Mouse (Mus musculus): ENCODE measurements around the gene Tbx15. TPM values are rescaled to one million over a fixed set of nuclear protein-coding genes. Genes with fewer than 3 reads are reported as not detected.

Tbx15 gene
- polyA plus RNA-seq, 1 experiment, result 4.2 TPM

GRCm38 (mm10) chr3:99249906-99250305 lies 9.7 kb downstream of the Tbx15 start:
- TF ChIP-seq POLR2A (IDR thresholded peaks at IDR 0.05; ENCODE audit: borderline replicate concordance, extremely low read depth, insufficient read depth, insufficient read length, poor library complexity, severe bottlenecking) (no peak), CTCF (IDR thresholded peaks at IDR 0.05; ENCODE audit: borderline replicate concordance, extremely low read depth, insufficient read depth, insufficient read length) (peak; percentile 13; the same call in 1 of the 2 replicates)
- DNase-seq (ENCODE audit: low read depth), result peak; percentile 41

- TF ChIP-seq POLR2A (IDR thresholded peaks at IDR 0.05; ENCODE audit: borderline replicate concordance, extremely low read depth, insufficient read depth, insufficient read length, poor library complexity, severe bottlenecking) (no peak), CTCF (IDR thresholded peaks at IDR 0.05; ENCODE audit: borderline replicate concordance, extremely low read depth, insufficient read depth, insufficient read length) (no peak)
- peak; percentile 17 for DNase-seq (ENCODE audit: low read depth)
Measured at GRCm38 (mm10) chr3:99251271-99252165, 11.3 kb downstream of the Tbx15 start.

- TF ChIP-seq CTCF (IDR thresholded peaks at IDR 0.05; ENCODE audit: borderline replicate concordance, extremely low read depth, insufficient read depth, insufficient read length) (no peak), POLR2A (IDR thresholded peaks at IDR 0.05; ENCODE audit: borderline replicate concordance, extremely low read depth, insufficient read depth, insufficient read length, poor library complexity, severe bottlenecking) (no peak)
- peak; percentile 26 for DNase-seq (ENCODE audit: low read depth)
Measured at GRCm38 (mm10) chr3:99252461-99253091, 12.4 kb downstream of the Tbx15 start.

GRCm38 (mm10) chr3:99253092-99253488 lies 12.9 kb downstream of the Tbx15 start:
- peak; percentile 66 for DNase-seq (ENCODE audit: low read depth)

GRCm38 (mm10) chr3:99253497-99254451 lies 13.6 kb downstream of the Tbx15 start:
- peak; percentile 64 for DNase-seq (ENCODE audit: low read depth)
- TF ChIP-seq CTCF (IDR thresholded peaks at IDR 0.05; ENCODE audit: borderline replicate concordance, extremely low read depth, insufficient read depth, insufficient read length) (no peak), POLR2A (IDR thresholded peaks at IDR 0.05; ENCODE audit: borderline replicate concordance, extremely low read depth, insufficient read depth, insufficient read length, poor library complexity, severe bottlenecking) (no peak)

More at GRCm38 (mm10) chr3:99253092-99253488, 12.9 kb downstream of the Tbx15 start:
- TF ChIP-seq CTCF (IDR thresholded peaks at IDR 0.05; ENCODE audit: borderline replicate concordance, extremely low read depth, insufficient read depth, insufficient read length), result no peak

GRCm38 (mm10) chr3:99254559-99255151 lies 14.5 kb downstream of the Tbx15 start:
- TF ChIP-seq POLR2A (IDR thresholded peaks at IDR 0.05; ENCODE audit: borderline replicate concordance, extremely low read depth, insufficient read depth, insufficient read length, poor library complexity, severe bottlenecking) (no peak), CTCF (IDR thresholded peaks at IDR 0.05; ENCODE audit: borderline replicate concordance, extremely low read depth, insufficient read depth, insufficient read length) (no peak)
- DNase-seq (ENCODE audit: low read depth), result peak; percentile 68

GRCm38 (mm10) chr3:99255411-99256365 lies 15.5 kb downstream of the Tbx15 start:
- TF ChIP-seq CTCF (IDR thresholded peaks at IDR 0.05; ENCODE audit: borderline replicate concordance, extremely low read depth, insufficient read depth, insufficient read length), result no peak
- no peak for TF ChIP-seq POLR2A (IDR thresholded peaks at IDR 0.05; ENCODE audit: borderline replicate concordance, extremely low read depth, insufficient read depth, insufficient read length, poor library complexity, severe bottlenecking)
- peak; percentile 38 for DNase-seq (ENCODE audit: low read depth)

- TF ChIP-seq CTCF (IDR thresholded peaks at IDR 0.05; ENCODE audit: borderline replicate concordance, extremely low read depth, insufficient read depth, insufficient read length) (no peak), POLR2A (IDR thresholded peaks at IDR 0.05; ENCODE audit: borderline replicate concordance, extremely low read depth, insufficient read depth, insufficient read length, poor library complexity, severe bottlenecking) (no peak)
Measured at GRCm38 (mm10) chr3:99256366-99256750, 16.2 kb downstream of the Tbx15 start.

GRCm38 (mm10) chr3:99256766-99257165 lies 16.6 kb downstream of the Tbx15 start:
- DNase-seq (ENCODE audit: low read depth), result peak; percentile 43
- 0 out of 2 replicates have a peak, but pooled peaks have one; percentile 6 for TF ChIP-seq CTCF (IDR thresholded peaks at IDR 0.05; ENCODE audit: borderline replicate concordance, extremely low read depth, insufficient read depth, insufficient read length)
- TF ChIP-seq POLR2A (IDR thresholded peaks at IDR 0.05; ENCODE audit: borderline replicate concordance, extremely low read depth, insufficient read depth, insufficient read length, poor library complexity, severe bottlenecking), result no peak

More at GRCm38 (mm10) chr3:99256366-99256750, 16.2 kb downstream of the Tbx15 start:
- no peak for DNase-seq (ENCODE audit: low read depth)

Measured in brain, embryonic 14.5 days (tissue).